Mouse (Mus musculus): ENCODE results near the gene Ago3.

DNA sequence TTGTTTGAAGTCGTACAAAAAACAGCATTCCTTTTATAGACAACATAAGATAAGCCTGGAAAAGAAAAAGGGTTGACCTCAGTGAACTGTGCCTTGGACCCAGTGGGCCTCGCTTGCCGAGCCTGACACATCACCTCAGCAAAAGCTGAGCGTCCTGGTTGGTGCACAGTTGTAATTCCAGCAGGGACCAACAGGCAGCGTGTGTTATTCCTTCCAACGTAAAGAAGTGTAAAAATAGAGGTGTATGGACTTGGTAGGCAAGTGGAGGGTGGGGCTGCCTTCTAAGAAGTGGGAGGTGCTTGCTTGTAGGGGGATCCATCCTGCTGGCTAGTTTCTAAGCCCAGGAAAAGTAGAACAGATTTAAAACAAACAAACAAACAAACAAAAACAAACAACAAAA is 103.3 kb downstream of the Ago3 start:
- no peak for TF ChIP-seq CTCF (IDR thresholded peaks at IDR 0.05; ENCODE audit: low read depth, low read length)
- no peak for TF ChIP-seq POLR2A (IDR thresholded peaks at IDR 0.05; ENCODE audit: extremely low read depth, insufficient read depth, low read length)
